Mouse (Mus musculus) common myeloid progenitor, adult 5-6 weeks (primary cell): Measurements from ENCODE around the gene Hmgb2. TPM values are rescaled to one million over a fixed set of nuclear protein-coding genes. Genes with fewer than 3 reads are reported as not detected.

ENCODE experiments used
- ATAC-seq: replicated peaks from 2 replicates; pipeline ENCODE4 v1.8.0; 2016; ENCODE audit warnings: low read depth, mild to moderate bottlenecking, moderate TSS enrichment, inconsistent platforms; ENCODE audit not compliant: poor library complexity, severe bottlenecking
- total RNA-seq: library from RNA; stranded (forward); fragments of 200-1000, 187-1606 nt; gene quantifications from 2 replicates; pipeline ENCODE4 v1.2.3, GENCODE M21; 2017

Gene Hmgb2
- total RNA-seq, 1 experiment from 2014 or later = 391 TPM

DNA sequence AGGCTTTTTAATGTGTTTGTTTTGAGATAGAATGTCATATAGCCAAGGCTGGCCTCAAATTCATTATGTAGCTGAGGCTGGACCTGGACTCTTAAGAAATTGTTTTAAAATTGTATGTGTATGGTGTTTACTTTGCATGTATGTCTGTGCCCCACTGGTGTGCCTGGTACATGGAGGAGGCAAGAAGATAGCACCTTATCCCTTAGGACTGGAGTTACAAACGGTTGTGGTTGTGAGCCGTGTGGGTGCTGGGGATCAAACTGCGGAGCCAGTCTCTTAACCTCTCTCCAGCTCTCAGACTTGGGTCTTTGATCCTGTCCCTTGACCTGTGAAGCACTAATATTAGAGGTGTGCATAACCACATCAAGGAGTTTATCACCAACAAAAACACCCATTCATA is 35.1 kb downstream of the Hmgb2 start:
- no peak for ATAC-seq

DNA sequence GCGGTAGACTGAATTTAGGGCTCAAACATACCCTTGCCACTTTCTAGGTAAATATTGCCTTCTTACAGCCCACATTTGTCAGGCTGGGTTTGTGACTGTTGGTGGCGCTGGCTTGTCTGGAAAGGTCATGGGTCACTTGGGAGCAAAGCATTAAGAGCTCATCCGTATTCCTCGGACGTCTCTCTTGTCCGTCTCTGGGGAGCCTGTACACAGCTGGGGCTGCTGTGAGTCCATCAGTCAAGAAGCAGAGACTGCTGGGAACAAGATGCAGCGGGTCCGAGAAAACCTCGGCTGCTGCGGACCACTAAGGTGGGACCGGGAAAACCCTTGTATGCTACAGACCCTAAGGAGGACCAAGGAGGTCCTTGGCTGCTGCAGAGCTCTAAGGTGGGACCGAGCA is 35.9 kb downstream of the Hmgb2 start:
- no peak for ATAC-seq

DNA sequence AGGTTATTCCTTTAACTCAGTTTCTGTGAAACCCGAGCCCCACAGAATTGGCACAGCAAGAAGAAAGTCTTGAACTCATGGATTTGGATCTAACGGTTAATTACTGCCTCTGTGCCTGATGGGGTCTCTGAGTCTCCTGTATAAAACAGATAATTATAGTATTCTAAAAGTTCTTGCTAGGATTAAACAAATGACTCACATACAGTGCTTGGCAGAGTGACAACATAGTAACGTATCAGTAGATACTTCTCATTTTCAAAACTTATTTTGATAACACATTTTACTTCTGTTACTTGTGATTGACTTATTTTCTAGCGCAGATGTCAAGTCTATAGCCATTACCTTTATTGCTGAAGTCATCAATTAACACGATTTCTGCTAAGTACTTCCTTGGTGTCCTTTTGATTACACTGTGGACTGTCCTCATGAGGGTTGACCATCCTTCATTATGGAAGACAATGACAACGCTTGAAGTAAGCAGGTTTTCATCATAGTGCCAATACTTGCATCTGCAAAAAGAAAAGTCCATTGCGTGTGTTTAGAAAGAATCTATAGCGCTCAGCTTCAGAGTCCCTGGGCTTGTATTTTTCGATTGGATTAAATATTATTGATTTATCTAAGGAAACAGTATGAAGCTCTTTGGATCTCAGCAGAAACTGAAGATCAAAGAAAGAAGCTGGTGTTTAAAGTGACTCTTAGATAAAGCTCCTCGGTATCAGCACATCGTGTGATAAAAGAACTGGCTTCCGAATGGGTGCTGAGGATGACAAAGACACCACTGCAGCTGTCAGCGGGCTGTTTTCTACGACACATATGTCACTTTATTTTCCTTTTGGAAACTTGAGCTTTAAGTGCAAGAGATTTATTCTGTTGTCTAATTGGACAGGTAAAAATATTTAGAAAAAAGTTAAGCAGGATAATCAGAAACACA is 40.7 kb downstream of the Hmgb2 start:
- ATAC-seq = no peak

DNA sequence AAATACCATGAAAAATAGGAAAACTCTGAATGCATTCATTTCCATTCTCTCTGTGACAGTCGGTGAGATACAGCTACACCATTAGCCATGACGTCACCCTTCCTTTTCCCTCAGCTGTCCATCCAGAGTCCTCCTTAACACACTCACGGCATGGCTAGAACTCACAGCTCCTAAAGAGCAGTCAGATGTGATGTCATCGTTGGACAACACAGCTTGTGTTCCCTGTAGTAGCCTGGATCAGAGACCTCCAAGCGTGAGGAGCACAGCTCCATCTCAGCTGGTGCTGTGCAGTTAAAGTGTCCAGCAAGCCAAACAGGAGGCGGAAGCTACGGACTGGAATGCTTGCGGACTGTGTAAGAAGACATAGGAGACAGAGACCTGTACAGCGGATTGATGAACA is 49.2 kb downstream of the Hmgb2 start:
- ATAC-seq = no peak

DNA sequence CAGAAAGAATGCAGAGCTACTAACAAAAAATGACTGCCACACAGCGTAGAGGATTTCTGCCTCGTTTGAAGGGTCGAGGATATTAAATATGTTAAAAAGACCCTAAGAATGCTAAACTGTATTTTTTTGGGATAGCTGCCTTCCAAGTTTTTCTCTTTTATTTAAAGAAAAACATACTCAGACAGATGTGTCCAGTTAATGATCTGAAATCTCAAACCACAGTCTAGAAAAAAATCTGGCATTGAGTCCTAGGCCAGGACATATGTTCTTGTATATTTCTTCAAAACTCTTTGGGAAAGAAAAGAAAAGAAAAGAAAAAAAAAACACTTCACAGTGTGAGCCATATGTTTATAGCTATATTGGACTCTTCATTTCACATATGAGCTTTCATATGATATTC is 51.0 kb downstream of the Hmgb2 start:
- no peak for ATAC-seq

DNA sequence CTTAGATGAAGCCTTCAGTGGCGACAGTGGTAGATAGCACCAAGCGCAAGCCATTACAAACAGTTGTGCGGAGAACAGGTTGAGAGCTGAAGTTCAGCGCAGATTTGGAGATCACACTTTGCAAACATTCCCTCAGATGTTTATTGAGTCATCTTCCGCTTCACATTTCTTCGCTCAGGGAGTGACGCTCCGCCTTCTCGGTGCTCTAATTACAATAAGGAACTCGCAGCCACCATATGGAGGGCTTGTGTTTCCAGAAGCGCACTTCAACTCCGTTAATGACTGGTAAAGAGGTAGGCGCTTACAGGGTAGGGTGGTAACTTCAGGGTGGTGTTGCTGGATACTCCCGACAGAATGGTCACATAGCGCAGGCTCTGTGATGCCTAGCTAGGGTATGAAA is 52.0 kb downstream of the Hmgb2 start:
- no peak for ATAC-seq

DNA sequence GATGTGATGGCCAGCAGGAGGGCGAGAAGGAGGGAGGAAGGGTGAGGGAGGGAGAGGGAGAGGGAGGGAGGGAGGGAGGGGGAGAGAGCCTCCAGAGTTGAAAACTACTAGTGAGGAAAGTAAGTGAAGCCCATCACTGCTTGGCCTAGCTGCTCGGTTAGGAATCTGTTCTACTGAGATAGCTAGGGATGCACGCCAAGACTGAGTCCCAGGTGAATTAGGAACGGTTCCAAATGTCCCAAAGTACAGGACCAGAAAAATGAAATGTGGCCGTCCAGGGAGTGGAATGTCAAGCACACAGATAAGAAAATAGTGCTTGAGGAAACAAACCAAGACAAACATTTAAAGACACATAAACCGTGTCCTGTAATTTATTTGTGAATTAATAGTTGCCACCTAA is 53.3 kb downstream of the Hmgb2 start:
- no peak for ATAC-seq

Other genes with a start within 250 kb of the Hmgb2 start
- gene Hand2, start 190.9 kb upstream of the Hmgb2 start, total RNA-seq = not detected in 2 replicates
- not detected in 2 replicates for gene Scrg1, start 56.0 kb upstream of the Hmgb2 start, total RNA-seq
- 68.9 and 70.1 TPM in 2 replicates for gene Sap30, start 24.0 kb upstream of the Hmgb2 start, total RNA-seq
- gene Galnt7, start 141.1 kb downstream of the Hmgb2 start, total RNA-seq = 14.5 and 23.1 TPM in 2 replicates